Mouse (Mus musculus) right cerebral cortex, adult 18-20 months (tissue): Measurements from ENCODE around the gene Tprkb.
"Not testable (repeated sequence)": the region's sequence is repeated elsewhere in the genome, so short reads cannot be mapped to it uniquely, and the experiment has no call there.

Experiments
- DNase-seq: peaks from one replicate; pipeline ENCODE4 v3.0.0; 2022; ENCODE audit warnings: mixed read lengths

The Tprkb gene

GRCm38 (mm10) chr6:85975761-85976160 is 64.1 kb downstream of the Tprkb start:
- no peak for DNase-seq

GRCm38 (mm10) chr6:85976242-85976641 is 64.6 kb downstream of the Tprkb start:
- DNase-seq: no peak

GRCm38 (mm10) chr6:85978736-85979135 is 67.1 kb downstream of the Tprkb start:
- DNase-seq: not testable (repeated sequence)
